Mouse (Mus musculus): ENCODE measurements around the gene Ttc39d.
A peak's percentile ranks its signal among the peaks of the same experiment; 100 is the strongest.

DNA sequence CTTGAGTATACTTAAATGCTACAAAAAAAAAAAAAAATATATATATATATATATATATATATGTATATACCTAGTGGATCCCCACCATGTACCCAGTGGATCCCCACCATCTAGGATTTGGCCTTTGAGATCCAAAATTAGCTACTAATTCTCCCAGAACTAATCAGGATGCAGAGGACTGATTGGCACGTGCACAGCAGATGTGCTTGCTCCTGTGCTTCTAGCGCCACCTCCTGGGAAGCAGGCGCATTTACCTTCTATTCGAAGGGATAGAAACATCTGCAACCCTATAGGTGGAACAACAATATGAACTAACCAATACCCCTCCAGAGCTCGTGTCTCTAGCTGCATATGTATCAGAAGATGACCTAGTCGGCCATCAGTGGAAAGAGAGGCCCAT, 27.3 kb upstream of the Ttc39d start:
- TF ChIP-seq CTCF (IDR thresholded peaks at IDR 0.05; ENCODE audit: borderline replicate concordance, insufficient read depth, low read depth, low read length) (peak; percentile 97), POLR2A (IDR thresholded peaks at IDR 0.05; ENCODE audit: borderline replicate concordance, insufficient read depth, low read length) (no peak)

Data from cerebellum, adult 2 months (tissue).